ENCODE assay signal across 34 mouse cellular contexts in the genomic region with DNA sequence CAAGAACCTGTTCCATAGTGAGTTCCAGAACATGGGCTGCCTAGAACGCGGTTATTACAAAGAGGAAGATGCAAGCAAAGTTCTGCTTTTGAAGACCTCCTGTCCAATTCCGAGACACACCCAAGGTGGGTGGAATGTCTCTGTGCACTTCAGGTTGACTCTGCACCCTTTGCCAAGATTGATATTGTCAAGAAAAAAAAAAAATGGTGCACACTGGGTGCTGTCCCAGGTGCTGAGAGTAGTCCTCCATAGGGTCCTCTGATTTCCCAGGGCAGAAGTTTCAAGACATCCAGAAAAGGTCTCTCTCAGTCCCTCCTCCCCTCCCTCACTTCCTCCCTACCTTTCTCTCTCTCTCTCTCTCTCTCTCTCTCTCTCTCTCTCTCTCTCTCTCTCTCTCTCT. TPM values are rescaled to one million over a fixed set of nuclear protein-coding genes. Genes with fewer than 3 reads are reported as not detected.
"Had no signal": no experiment of that assay in that cellular context is flagged by ENCODE, and none has a peak within 500 bp of the region (broad histone marks: within the 10 kb centered on the region; RNA-seq: fewer than 3 reads in every experiment).

No protein-coding gene starts in this region.

- H3K9ac ChIP-seq: heart, embryonic 13.5 days; heart, embryonic 15.5 days; hindbrain, embryonic 14.5 days; intestine, embryonic 15.5 days; limb, embryonic 12.5 days; liver, embryonic 13.5 days; liver, embryonic 15.5 days; liver, postnatal 0 days had no signal

- H3K27me3 ChIP-seq: heart, embryonic 13.5 days; heart, embryonic 15.5 days; intestine, embryonic 15.5 days; limb, embryonic 12.5 days; liver, embryonic 13.5 days; liver, embryonic 15.5 days had no signal

- H3K9me3 ChIP-seq: heart, embryonic 13.5 days; heart, embryonic 15.5 days; intestine, embryonic 15.5 days; limb, embryonic 12.5 days; liver, embryonic 13.5 days; liver, embryonic 15.5 days had no signal

- H3K27ac ChIP-seq: heart, adult 2 months; heart, embryonic 13.5 days; heart, embryonic 15.5 days; hindbrain, embryonic 14.5 days; intestine, embryonic 15.5 days; layer of hippocampus, adult 2 months; left cerebral cortex, adult 2 months; limb, embryonic 12.5 days; liver, embryonic 13.5 days; liver, embryonic 15.5 days had no signal

- H3K36me3 ChIP-seq: liver, embryonic 13.5 days; liver, embryonic 15.5 days had no signal

- H3K4me2 ChIP-seq: heart, embryonic 11.5 days; heart, embryonic 13.5 days; heart, embryonic 15.5 days; hindbrain, embryonic 14.5 days; intestine, embryonic 15.5 days; limb, embryonic 12.5 days; liver, embryonic 11.5 days; liver, embryonic 13.5 days; liver, embryonic 15.5 days had no signal

- DNase-seq: gastrocnemius, postnatal 14 days; gastrocnemius, postnatal 36 days; heart, adult 11 months; heart, adult 2 months; heart, postnatal 14 days; heart, postnatal 36 days; kidney, adult 18-20 months; kidney, adult 8-10 months; kidney, postnatal 10 days; kidney, postnatal 36 days; left cerebral cortex, postnatal 4 days; liver; liver, embryonic 13.5 days; liver, postnatal 0 days had no signal

- ATAC-seq: hindbrain, embryonic 16.5 days; inflammation-experienced regulatory T-cells, adult 6 months; intestine, embryonic 15.5 days; intestine, postnatal 0 days; liver, postnatal 0 days had no signal

- H3K4me3 ChIP-seq: heart, adult 2 months; heart, embryonic 13.5 days; heart, embryonic 15.5 days; intestine, embryonic 15.5 days; layer of hippocampus, adult 2 months; left cerebral cortex, adult 2 months; limb, embryonic 12.5 days; liver, embryonic 13.5 days; liver, embryonic 15.5 days had no signal

RNA-seq across cellular contexts. Expression of a gene that starts 50.9 kb away (rescaled TPM):
- total RNA-seq: gastrocnemius, adult 18-20 months; gastrocnemius, postnatal 36 days; hematopoietic stem cell, adult 5-6 weeks; layer of hippocampus, adult 2 months; layer of hippocampus, postnatal 25 days; left cerebral cortex, postnatal 4 days had no signal
- polyA plus RNA-seq: gonadal fat pad, adult 2 months; heart, postnatal 0 days; inflammation-experienced regulatory T-cells, adult 6 months; intestine, postnatal 0 days; kidney, embryonic 16.5 days; large intestine, adult 2 months had no signal
